Comparison of ENCODE assay signal across 8 mouse cellular contexts in the genomic region with DNA sequence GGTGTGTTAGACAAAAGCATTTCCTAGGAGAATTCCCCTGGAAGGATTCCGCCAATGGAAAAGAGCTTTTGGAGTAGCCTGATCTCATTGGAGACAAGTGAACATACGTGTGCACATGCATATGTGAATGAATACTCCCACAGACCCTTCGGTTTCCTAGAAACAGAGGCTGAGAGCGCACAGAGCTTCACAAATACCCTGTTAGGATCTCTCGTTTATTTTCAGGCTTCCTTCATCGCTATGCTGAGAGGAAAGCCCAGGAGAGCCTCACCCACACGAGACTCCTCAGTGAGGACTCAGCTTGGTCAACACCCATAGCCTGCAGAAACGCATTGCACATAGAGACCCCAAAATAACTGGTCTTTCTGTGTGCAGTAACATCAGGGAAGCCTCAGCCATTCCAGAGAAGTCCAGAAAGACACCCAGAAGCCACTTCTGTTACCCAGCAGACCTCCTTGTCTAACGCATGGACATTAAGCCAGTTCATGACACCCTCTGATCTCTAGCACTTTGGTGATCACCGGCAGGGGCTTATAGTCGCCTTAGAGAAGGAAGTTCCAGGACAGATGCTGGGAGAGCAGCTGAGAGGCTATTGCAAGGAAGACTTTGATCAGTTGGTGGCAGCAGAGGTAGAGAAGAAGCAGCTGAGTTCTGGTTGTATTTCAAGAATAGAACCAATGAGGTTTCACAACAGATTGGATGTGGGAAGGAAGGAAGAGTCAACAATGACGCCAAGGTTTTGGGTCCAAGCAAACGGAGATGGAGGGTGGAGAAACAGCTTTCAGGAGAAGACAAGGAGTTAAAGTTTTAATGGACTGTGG. TPM values are rescaled to one million over a fixed set of nuclear protein-coding genes. Genes with fewer than 3 reads are reported as not detected.
DNase-seq lines count a peak whose midpoint lies in the region; ATAC-seq lines count a peak whose summit lies in the region.

No protein-coding gene starts in this region.

- no peak overlapping the region for H3K9ac ChIP-seq in intestine, embryonic 14.5 days (ENCODE audit: low read length)
- no peak overlapping the region for H3K9ac ChIP-seq in intestine, embryonic 15.5 days

- H3K36me3 ChIP-seq in intestine, embryonic 14.5 days (ENCODE audit: control insufficient read depth, insufficient read depth, low read length): no peaks in the 10 kb centered on the region
- no peaks in the 10 kb centered on the region for H3K36me3 ChIP-seq in intestine, embryonic 15.5 days

- H3K4me1 ChIP-seq in intestine, embryonic 14.5 days (replicated peaks; ENCODE audit: control insufficient read depth, insufficient read depth, low read length): peaks cover 6% of the 10 kb centered on the region; the same call in 1 of the 2 replicates
- H3K4me1 ChIP-seq in intestine, embryonic 15.5 days (replicated peaks): peaks cover 13% of the 10 kb centered on the region

- ATAC-seq in intestine, embryonic 14.5 days (replicated peaks; ENCODE audit: low FRiP score, low TSS enrichment, low read depth): no peak
- no peak for ATAC-seq in intestine, embryonic 15.5 days

- DNase-seq in intestine, embryonic 14.5 days (ENCODE audit: low spot score): no peak
- DNase-seq in brain, adult 2 months (ENCODE audit: low read depth, low spot score): peak; percentile 89
- DNase-seq in heart, postnatal 36 days: peak; percentile 23 to 38
- peak; percentile 62 to 67 for DNase-seq in layer of hippocampus, postnatal 10 days (ENCODE audit: low spot score in 2 of 2)
- peak; percentile 12 for DNase-seq in neural tube, embryonic 10.5 days (ENCODE audit: extremely low spot score, low spot score)
- DNase-seq in urinary bladder, postnatal 10 days (ENCODE audit: low spot score): no peak
- no peak for DNase-seq in gastrocnemius, adult 8-10 months (ENCODE audit: low spot score in 2 of 2)

- H3K27me3 ChIP-seq in intestine, embryonic 14.5 days (replicated peaks; ENCODE audit: control insufficient read depth, insufficient read depth, low read length): no peaks in the 10 kb centered on the region
- H3K27me3 ChIP-seq in intestine, embryonic 15.5 days (replicated peaks): no peaks in the 10 kb centered on the region

- WGBS in intestine, embryonic 14.5 days: 45% methylated on average over 13 of the region's 13 CpGs
- 47% methylated on average over 13 of the region's 13 CpGs for WGBS in intestine, embryonic 15.5 days

- H3K4me2 ChIP-seq in intestine, embryonic 14.5 days (ENCODE audit: low read length): no peak overlapping the region
- no peak overlapping the region for H3K4me2 ChIP-seq in intestine, embryonic 15.5 days (replicated peaks)

- H3K4me3 ChIP-seq in intestine, embryonic 14.5 days (ENCODE audit: low read depth, low read length): no peak overlapping the region
- H3K4me3 ChIP-seq in intestine, embryonic 15.5 days (replicated peaks): no peak overlapping the region

- 0 out of 2 replicates have a peak overlapping the region, but pooled peaks have one; percentile 6 for H3K27ac ChIP-seq in intestine, embryonic 14.5 days (ENCODE audit: low read depth)
- H3K27ac ChIP-seq in intestine, embryonic 15.5 days: no peak overlapping the region

- H3K9me3 ChIP-seq in intestine, embryonic 14.5 days (ENCODE audit: control insufficient read depth, low read length): no peaks in the 10 kb centered on the region
- H3K9me3 ChIP-seq in intestine, embryonic 15.5 days: no peaks in the 10 kb centered on the region

- intact Hi-C loops in heart, postnatal 36 days (cut with DNase I): loop anchor here (1.0 kb wide), 1 partner anchor 223 kb away; no protein-coding TSS in a partner anchor

RNA-seq across cellular contexts. Expression of gene Gpr156, which starts 58.4 kb away (rescaled TPM):
- polyA plus RNA-seq in intestine, embryonic 14.5 days (2014; fragmentation: Nextera tagmentation; extraction: Ambion mirVana): 0.42 and 0.61 TPM in 2 replicates
- 0.11 and 0.23 TPM in 2 replicates for polyA plus RNA-seq in intestine, embryonic 15.5 days (2015; fragmentation: Nextera tagmentation; extraction: Ambion mirVana)
- not detected for total RNA-seq in heart, postnatal 36 days (2021)
- total RNA-seq in layer of hippocampus, postnatal 10 days (2021): 1 to 10 TPM; 1.4 to 1.5 TPM
- not detected for total RNA-seq in gastrocnemius, adult 8-10 months (2022)

Comparison
In these comparisons a context has a peak if more than half of its experiments do, and no peak if none do; other contexts are left out.
1. DNase-seq: peak in brain, adult 2 months (single experiment), heart, postnatal 36 days (2 of 2), layer of hippocampus, postnatal 10 days (2 of 2) and neural tube, embryonic 10.5 days (single experiment); none in intestine, embryonic 14.5 days (single experiment), urinary bladder, postnatal 10 days (single experiment) and gastrocnemius, adult 8-10 months (0 of 2).